Mouse (Mus musculus) ES-E14 (cell line): ENCODE results near the gene Szrd1.

Source experiments
- CHD2 ChIP-seq: IDR thresholded peaks from 2 replicates; pipeline ENCODE4 v1.6.1; 2014; ENCODE audit warnings: mild to moderate bottlenecking, low read depth, low read length, inconsistent platforms
- HCFC1 ChIP-seq: IDR thresholded peaks from 2 replicates; pipeline ENCODE4 v1.6.1; 2012; ENCODE audit warnings: low read length, inconsistent platforms, borderline replicate concordance; ENCODE audit not compliant: insufficient read depth
- MAFK ChIP-seq: IDR thresholded peaks from 2 replicates; pipeline ENCODE4 v1.6.1; 2014; ENCODE audit warnings: mild to moderate bottlenecking, low read depth, low read length, inconsistent platforms; ENCODE audit not compliant: insufficient read depth
- ZC3H11A ChIP-seq: IDR thresholded peaks from 2 replicates; pipeline ENCODE4 v1.6.1; 2012; ENCODE audit warnings: low read depth, mild to moderate bottlenecking, inconsistent platforms, low read length, borderline replicate concordance

DNA sequence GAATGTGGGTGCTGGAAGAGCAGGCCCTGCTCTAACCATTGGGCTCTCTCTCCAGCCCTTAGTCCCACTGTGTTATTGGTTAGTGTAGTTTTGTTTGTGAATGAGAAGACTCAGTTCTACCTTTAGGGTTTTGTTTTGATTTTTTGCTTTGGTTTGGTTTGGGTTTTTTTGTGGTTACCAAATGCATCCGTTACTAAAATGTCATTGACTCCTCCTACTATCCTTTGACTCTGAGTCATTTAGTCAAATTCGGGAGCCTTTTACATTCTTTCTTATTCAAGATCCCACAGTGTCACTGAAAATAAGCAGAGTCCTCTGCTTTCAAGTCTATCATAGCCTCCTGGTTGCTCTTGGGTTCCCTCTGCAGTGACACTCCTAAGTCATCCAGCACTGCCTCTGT lies 44.4 kb upstream of the Szrd1 start:
- TF ChIP-seq ZC3H11A (no peak), MAFK (no peak), HCFC1 (no peak), CHD2 (no peak)
